Mouse (Mus musculus) lung, adult 2 months (tissue): Measurements from ENCODE around the gene Cbx6.
"Not testable (repeated sequence)": the region's sequence is repeated elsewhere in the genome, so short reads cannot be mapped to it uniquely, and the experiment has no call there.

Source experiments
- CTCF ChIP-seq: fragments of 200-500 bp; IDR thresholded peaks from 2 replicates; pipeline ENCODE4 v1.5.1; 2011; ENCODE audit warnings: mild to moderate bottlenecking, low read length, control low read depth; ENCODE audit not compliant: insufficient read depth
- POLR2A ChIP-seq: fragments of 200-500 bp; IDR thresholded peaks from 2 replicates; pipeline ENCODE4 v1.6.1; 2011; ENCODE audit warnings: low read depth, mild to moderate bottlenecking, control low read depth, low read length, borderline replicate concordance; ENCODE audit errors: extremely low read depth

- TF ChIP-seq CTCF, POLR2A: not testable (repeated sequence)
These were observed 21.6 kb downstream of the Cbx6 start for GRCm38 (mm10) chr15:79812840-79813239.
